Mouse (Mus musculus): Measurements from ENCODE around the gene Arl5c.

DNA sequence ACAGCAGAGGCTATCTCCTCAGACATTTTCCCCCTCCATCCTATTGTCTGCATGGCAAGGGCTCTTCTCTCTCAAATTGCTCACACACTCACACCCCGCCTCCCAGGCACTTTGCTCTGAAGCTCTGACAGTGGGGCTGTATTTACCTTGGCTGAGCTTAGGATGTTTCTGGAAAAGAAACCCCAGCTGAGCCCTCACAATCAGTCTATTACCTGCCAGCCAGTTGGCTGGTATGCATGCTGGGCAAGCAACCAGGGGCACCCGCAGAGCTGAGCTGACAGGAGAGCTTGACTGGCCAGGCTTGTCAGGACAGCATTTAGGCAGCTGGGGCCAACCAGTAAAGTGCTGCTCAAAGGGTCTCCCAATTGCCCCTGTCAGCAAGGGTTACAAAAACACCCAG lies 28.9 kb downstream of the Arl5c start:
- no peak for TF ChIP-seq CTCF (IDR thresholded peaks at IDR 0.05; ENCODE audit: low read depth)
- no peak for TF ChIP-seq EP300 (optimal IDR thresholded peaks at IDR 0.05)
